Mouse (Mus musculus) intestine, embryonic 15.5 days (tissue): ENCODE data around the gene Olfr986. TPM values are rescaled to one million over a fixed set of nuclear protein-coding genes. Genes with fewer than 3 reads are reported as not detected.

ENCODE experiments used
- polyA plus RNA-seq: library from polyadenylated mRNA; unstranded; fragments of >200 nt; fragmentation: Nextera tagmentation; extraction: Ambion mirVana; gene quantifications from 2 replicates; pipeline ENCODE4 v1.2.1, GENCODE M21; 2015

Olfr986 gene
- polyA plus RNA-seq, 1 experiment from 2014 or later = not detected

Other genes starting within 250 kb of the Olfr986 start
- not detected in 2 replicates for gene Olfr974, start 243.4 kb upstream of the Olfr986 start, polyA plus RNA-seq
- not detected in 2 replicates for gene Olfr975, start 228.9 kb upstream of the Olfr986 start, polyA plus RNA-seq
- not detected in 2 replicates for gene Olfr976, start 219.8 kb upstream of the Olfr986 start, polyA plus RNA-seq
- not detected in 2 replicates for gene Olfr978, start 188.8 kb upstream of the Olfr986 start, polyA plus RNA-seq
- gene Olfr979, start 177.5 kb upstream of the Olfr986 start, polyA plus RNA-seq = not detected in 2 replicates
- gene Olfr980, start 171.3 kb upstream of the Olfr986 start, polyA plus RNA-seq = not detected in 2 replicates
- gene Olfr981, start 159.5 kb upstream of the Olfr986 start, polyA plus RNA-seq = not detected in 2 replicates
- gene Olfr982, start 107.1 kb upstream of the Olfr986 start, polyA plus RNA-seq = not detected in 2 replicates
- gene Olfr983, start 87.3 kb upstream of the Olfr986 start, polyA plus RNA-seq = not detected in 2 replicates
- not detected in 2 replicates for gene Olfr984, start 66.7 kb upstream of the Olfr986 start, polyA plus RNA-seq
- gene Olfr985, start 50.7 kb upstream of the Olfr986 start, polyA plus RNA-seq = not detected in 2 replicates
- gene Tmem225, start 32.8 kb upstream of the Olfr986 start, polyA plus RNA-seq = not detected in 2 replicates
- 4.1 TPM in 2 replicates for gene Zfp202, start 11.4 kb downstream of the Olfr986 start, polyA plus RNA-seq
- gene Scn3b, start 88.3 kb downstream of the Olfr986 start, polyA plus RNA-seq = 4.5 and 6.2 TPM in 2 replicates